In the genomic region with DNA sequence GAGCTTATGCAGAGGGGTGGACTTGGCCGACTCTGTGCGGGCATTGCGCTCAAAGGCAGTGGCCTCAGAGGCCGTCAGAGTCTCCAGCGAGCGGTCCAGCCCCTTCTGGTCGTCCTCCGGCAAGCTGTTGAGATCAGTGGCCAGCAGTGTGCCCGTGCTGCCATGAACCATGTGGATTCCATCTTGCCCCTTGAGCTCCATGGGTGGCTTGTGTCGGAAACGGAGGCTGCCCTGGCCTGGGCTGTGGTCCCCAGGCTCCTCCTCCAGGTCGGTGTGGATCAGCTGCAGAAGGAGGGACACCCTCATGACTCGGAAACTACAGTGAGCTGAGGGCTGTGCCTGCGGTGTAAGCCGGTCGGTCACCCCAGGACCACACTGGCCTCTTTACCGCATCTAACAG, we compare ENCODE assay signal across 28 mouse cellular contexts. TPM values are rescaled to one million over a fixed set of nuclear protein-coding genes. Genes with fewer than 3 reads are reported as not detected.
DNase-seq lines count a peak whose midpoint lies in the region; ATAC-seq and TF ChIP-seq lines count a peak whose summit lies in the region.
"Had no signal": no experiment of that assay in that cellular context is flagged by ENCODE, and none has a peak within 500 bp of the region (broad histone marks: within the 10 kb centered on the region; RNA-seq: fewer than 3 reads in every experiment).

No protein-coding gene starts in this region.

- peaks cover 4% of the 10 kb centered on the region for H3K4me1 ChIP-seq in forebrain, embryonic 12.5 days
- H3K4me1 ChIP-seq in forebrain, embryonic 15.5 days, result no peaks in the 10 kb centered on the region
- no peaks in the 10 kb centered on the region for H3K4me1 ChIP-seq in thymus, adult 2 months (replicated peaks; ENCODE audit: control insufficient read depth, insufficient read depth, low read length)
- H3K4me1 ChIP-seq: embryonic facial prominence, embryonic 13.5 days; forebrain, embryonic 13.5 days had no signal

- no peak for TF ChIP-seq POLR2A in thymus, adult 2 months (IDR thresholded peaks at IDR 0.05; ENCODE audit: control insufficient read depth, extremely low read depth, insufficient read depth, low read length, poor library complexity)

- no peak for TF ChIP-seq CTCF in thymus, adult 2 months (IDR thresholded peaks at IDR 0.05; ENCODE audit: borderline replicate concordance, control insufficient read depth, extremely low read depth, insufficient read depth, low read length, poor library complexity)

- H3K27me3 ChIP-seq in forebrain, embryonic 12.5 days, result no peaks in the 10 kb centered on the region
- no peaks in the 10 kb centered on the region for H3K27me3 ChIP-seq in forebrain, embryonic 15.5 days
- H3K27me3 ChIP-seq in thymus, adult 2 months (ENCODE audit: control insufficient read depth, insufficient read depth, low read length), result no peaks in the 10 kb centered on the region
- H3K27me3 ChIP-seq: CH12.LX; embryonic facial prominence, embryonic 13.5 days; embryonic facial prominence, embryonic 15.5 days; forebrain, embryonic 13.5 days; Patski had no signal

- H3K36me3 ChIP-seq in forebrain, embryonic 12.5 days (replicated peaks), result peaks cover 52% of the 10 kb centered on the region
- peaks cover 33% of the 10 kb centered on the region for H3K36me3 ChIP-seq in forebrain, embryonic 15.5 days
- H3K36me3 ChIP-seq in thymus, adult 2 months (ENCODE audit: control insufficient read depth, insufficient read depth, low read length), result peaks cover 34% of the 10 kb centered on the region

- no peak overlapping the region for H3K4me3 ChIP-seq in forebrain, embryonic 12.5 days (replicated peaks)
- no peak overlapping the region for H3K4me3 ChIP-seq in forebrain, embryonic 15.5 days
- H3K4me3 ChIP-seq in thymus, adult 2 months (ENCODE audit: control insufficient read depth, insufficient read depth, low read length), result no peak overlapping the region
- H3K4me3 ChIP-seq: embryonic facial prominence, embryonic 13.5 days; embryonic facial prominence, embryonic 15.5 days; erythroblast, embryonic 14.5 days; forebrain, embryonic 10.5 days; forebrain, embryonic 13.5 days had no signal

- H3K9ac ChIP-seq in forebrain, embryonic 12.5 days, result no peak overlapping the region
- H3K9ac ChIP-seq in forebrain, embryonic 15.5 days (replicated peaks), result no peak overlapping the region
- H3K9ac ChIP-seq: embryonic facial prominence, embryonic 13.5 days; embryonic facial prominence, embryonic 15.5 days; forebrain, embryonic 13.5 days had no signal

- peak; percentile 16 for DNase-seq in layer of hippocampus, adult 11-12 months (ENCODE audit: low spot score)
- DNase-seq in layer of hippocampus, postnatal 36 days, result no peak
- DNase-seq in thymus, postnatal 4 days, result peak; percentile 19
- no peak for DNase-seq in thymus, adult 2 months
- no peak for DNase-seq in cerebellum, postnatal 4 days (ENCODE audit: low spot score in 2 of 2)
- DNase-seq: adrenal gland, adult 8-10 months; adrenal gland, postnatal 14 days; adrenal gland, postnatal 36 days; B cell, adult 2 months; cerebellum, adult 11 months; cerebellum, adult 2 months; cerebellum, adult 9-10 months; cerebellum, postnatal 10 days; cerebellum, postnatal 25 days; embryo, embryonic 11 days had no signal

- WGBS in forebrain, embryonic 12.5 days, result 89% methylated on average over 17 of the region's 17 CpGs
- WGBS in forebrain, embryonic 15.5 days, result 85% methylated on average over 17 of the region's 17 CpGs
- WGBS in thymus, adult 2 months, result 94% methylated on average over 17 of the region's 17 CpGs

- ATAC-seq in forebrain, embryonic 12.5 days (ENCODE audit: low FRiP score), result no peak
- no peak for ATAC-seq in forebrain, embryonic 15.5 days (replicated peaks)
- ATAC-seq: activated CD4-positive, CD25-positive, alpha-beta regulatory T cell, adult 4 months; CD4-positive, CD25-positive, alpha-beta regulatory T cell, adult 4 months; forebrain, embryonic 13.5 days; forebrain, embryonic 16.5 days; Patski had no signal

- no peak overlapping the region for H3K4me2 ChIP-seq in forebrain, embryonic 12.5 days
- H3K4me2 ChIP-seq in forebrain, embryonic 15.5 days (replicated peaks), result no peak overlapping the region
- H3K4me2 ChIP-seq: embryonic facial prominence, embryonic 13.5 days; embryonic facial prominence, embryonic 15.5 days; forebrain, embryonic 13.5 days had no signal

- no peaks in the 10 kb centered on the region for H3K9me3 ChIP-seq in forebrain, embryonic 12.5 days
- H3K9me3 ChIP-seq in forebrain, embryonic 15.5 days, result no peaks in the 10 kb centered on the region
- H3K9me3 ChIP-seq: embryonic facial prominence, embryonic 13.5 days; embryonic facial prominence, embryonic 15.5 days; forebrain, embryonic 10.5 days; forebrain, embryonic 13.5 days; G1E had no signal

- H3K27ac ChIP-seq in forebrain, embryonic 12.5 days, result 0 out of 2 replicates have a peak overlapping the region, but pooled peaks have one; percentile 8
- H3K27ac ChIP-seq in forebrain, embryonic 15.5 days (replicated peaks), result no peak overlapping the region
- H3K27ac ChIP-seq in thymus, adult 2 months (ENCODE audit: control insufficient read depth, insufficient read depth, low read length), result no peak overlapping the region
- H3K27ac ChIP-seq: embryonic facial prominence, embryonic 13.5 days; embryonic facial prominence, embryonic 15.5 days; forebrain, embryonic 10.5 days; forebrain, embryonic 13.5 days had no signal

RNA-seq across cellular contexts. Expression of gene Psap, which starts 26.0 kb away (rescaled TPM):
- polyA plus RNA-seq in forebrain, embryonic 12.5 days (2016; fragmentation: Nextera tagmentation; extraction: Ambion mirVana), result 86.9 and 90.5 TPM in 2 replicates
- 141 and 169 TPM in 2 replicates for polyA plus RNA-seq in forebrain, embryonic 15.5 days (2015; fragmentation: Nextera tagmentation; extraction: Ambion mirVana)
- 1,000 to 10,000 TPM; 1,330 to 1,401 TPM for total RNA-seq in layer of hippocampus, postnatal 36 days (2021)
- polyA plus RNA-seq in thymus, adult 2 months (2012; rRNA removed), result 1,527 and 1,921 TPM in 2 replicates

RNA-seq across cellular contexts. Expression of gene Vsir, which starts 43.2 kb away (rescaled TPM):
- 1.00 and 1.3 TPM in 2 replicates for polyA plus RNA-seq in forebrain, embryonic 12.5 days (2016; fragmentation: Nextera tagmentation; extraction: Ambion mirVana)
- polyA plus RNA-seq in forebrain, embryonic 15.5 days (2015; fragmentation: Nextera tagmentation; extraction: Ambion mirVana), result 1.4 and 2.4 TPM in 2 replicates
- 10 to 100 TPM; 19.8 to 22.9 TPM for total RNA-seq in layer of hippocampus, postnatal 36 days (2021)
- polyA plus RNA-seq in thymus, adult 2 months (2012; rRNA removed), result 162 and 166 TPM in 2 replicates

Comparison
In these comparisons a context has a peak if more than half of its experiments do, and no peak if none do; other contexts are left out.
1. DNase-seq: peak in layer of hippocampus, adult 11-12 months (single experiment) and thymus, postnatal 4 days (single experiment); none in layer of hippocampus, postnatal 36 days (0 of 2), thymus, adult 2 months (single experiment) and cerebellum, postnatal 4 days (0 of 2).
2. RNA of gene Vsir, which starts 43.2 kb away (polyA plus RNA-seq): 162 to 166 TPM in thymus, adult 2 months; 1.4 to 2.4 TPM in forebrain, embryonic 15.5 days and 1.00 to 1.3 TPM in forebrain, embryonic 12.5 days; every median in the first group is over 10 times any median in the second.